Mouse (Mus musculus) cerebellum, adult (tissue): Measurements from ENCODE around the gene Dgki.

Experiments used
- ATAC-seq: cut with Nextera tagmentation; 2 replicates; pipeline ENCODE4 v1.9.2; 2017; ENCODE audit warnings: mild to moderate bottlenecking, moderate library complexity, mixed read lengths; ENCODE audit not compliant: insufficient number of reproducible peaks, low FRiP score, low TSS enrichment

Gene Dgki

GRCm38 (mm10) chr6:37299562-37300390 is at the start of gene Dgki:
Gene Dgki (minus strand): TSS chr6:37300184.
- peak; percentile 86 for ATAC-seq

DNA sequence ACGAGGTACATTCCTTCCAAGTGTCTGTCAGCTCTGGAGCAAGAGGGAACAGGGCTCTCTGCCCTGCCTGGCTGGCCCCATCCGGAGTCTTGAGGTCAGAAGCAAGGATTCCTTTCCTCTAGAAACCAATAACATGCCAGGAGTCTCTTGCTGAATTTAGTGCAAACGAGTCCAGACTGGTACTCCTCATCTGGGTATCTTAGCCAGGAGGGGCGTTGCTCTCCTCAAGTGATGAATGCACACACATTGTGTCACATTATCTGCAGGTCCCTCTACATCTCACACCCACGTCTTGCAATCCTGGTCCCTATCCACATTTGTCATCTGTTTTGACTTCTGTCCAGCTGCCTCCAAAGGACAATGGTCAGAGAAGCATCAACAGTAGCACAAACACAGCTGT is 47.6 kb upstream of the Dgki start:
- no peak for ATAC-seq

GRCm38 (mm10) chr6:37338055-37338454 is 38.1 kb upstream of the Dgki start:
- no peak for ATAC-seq

DNA sequence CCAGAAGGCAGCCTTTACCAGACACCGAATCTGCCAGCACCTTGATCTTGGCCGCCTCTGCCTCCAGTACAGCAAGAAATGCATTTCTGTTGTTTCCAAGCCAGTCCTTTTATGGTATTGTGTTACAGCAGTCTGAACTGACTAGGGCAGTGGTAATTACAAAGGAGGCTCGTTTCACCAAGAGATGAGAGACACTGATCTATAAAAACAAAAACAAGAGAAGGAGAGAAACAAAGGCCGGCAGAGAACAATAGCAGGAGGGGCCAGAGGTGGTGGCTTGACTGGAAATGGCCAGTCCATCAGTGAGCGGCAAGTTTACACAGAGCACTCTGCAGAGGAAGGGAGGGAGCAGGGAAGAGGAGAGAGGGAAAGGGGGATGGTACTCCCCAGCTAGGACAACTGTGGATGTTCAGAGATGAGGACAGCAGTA is 36.9 kb upstream of the Dgki start:
- ATAC-seq, result no peak

DNA sequence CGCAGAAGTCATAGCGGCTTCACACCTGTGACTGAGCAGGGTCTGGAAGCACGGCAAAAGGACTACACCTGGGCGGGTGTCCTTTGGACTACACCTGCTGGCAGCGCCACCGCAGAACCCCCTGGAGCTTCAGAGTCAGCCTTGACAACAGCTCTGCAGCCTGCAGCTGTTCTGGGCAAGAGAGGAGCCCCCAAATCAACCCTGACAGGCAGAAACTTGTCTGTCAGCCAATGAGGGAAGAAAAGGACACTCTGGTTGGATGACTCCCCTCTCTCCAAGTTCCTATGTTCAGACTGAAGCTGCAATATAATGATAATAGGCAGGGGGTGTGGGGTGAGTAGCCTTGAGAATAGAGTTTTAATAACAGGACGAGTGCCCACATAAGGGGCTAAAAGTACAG is 36.4 kb upstream of the Dgki start:
- ATAC-seq, result no peak

GRCm38 (mm10) chr6:37332846-37333245 is 32.9 kb upstream of the Dgki start:
- ATAC-seq, result no peak

- no peak for ATAC-seq
These were observed 30.2 kb upstream of the Dgki start for GRCm38 (mm10) chr6:37329901-37330864.

DNA sequence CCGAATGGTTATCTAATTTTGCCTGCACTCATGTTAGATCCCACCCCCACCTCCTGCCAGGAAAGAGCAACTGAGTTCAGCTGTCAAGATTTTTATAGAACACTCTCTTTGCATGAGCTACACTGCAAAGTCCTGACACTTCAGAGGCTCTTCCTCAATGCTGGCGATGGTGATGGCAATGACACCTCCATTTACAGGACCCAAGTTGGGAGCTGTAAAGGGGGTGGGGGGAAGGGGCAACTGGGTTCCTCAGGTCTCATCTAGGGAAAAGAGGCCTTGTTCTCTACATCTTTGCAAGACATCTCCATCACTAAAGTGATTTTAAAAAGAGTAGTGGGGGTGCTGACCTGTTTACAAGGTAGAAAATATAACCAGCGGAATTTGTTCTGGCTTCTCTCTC is 29.4 kb upstream of the Dgki start:
- no peak for ATAC-seq

DNA sequence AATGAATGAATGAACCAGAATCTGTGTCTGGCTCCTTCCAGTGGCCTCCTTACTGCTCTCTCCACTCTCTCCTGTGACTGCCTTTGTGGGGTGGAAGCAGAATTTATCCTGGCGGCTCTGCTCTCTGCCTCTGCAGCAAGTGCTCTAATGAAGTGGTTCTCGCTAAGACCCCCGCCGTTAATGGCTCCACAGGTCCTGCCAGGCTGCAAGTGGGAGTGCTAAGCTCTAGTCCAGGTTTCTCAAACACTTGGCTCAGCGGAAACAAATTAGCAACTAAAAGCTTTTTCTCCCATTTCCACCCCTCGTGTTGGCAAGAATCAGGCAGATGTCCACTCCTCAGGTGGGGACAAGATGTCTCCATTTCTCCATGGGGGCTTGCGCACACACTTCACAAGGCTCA is 28.7 kb upstream of the Dgki start:
- ATAC-seq, result no peak

GRCm38 (mm10) chr6:37327519-37327918 is 27.5 kb upstream of the Dgki start:
- no peak for ATAC-seq

DNA sequence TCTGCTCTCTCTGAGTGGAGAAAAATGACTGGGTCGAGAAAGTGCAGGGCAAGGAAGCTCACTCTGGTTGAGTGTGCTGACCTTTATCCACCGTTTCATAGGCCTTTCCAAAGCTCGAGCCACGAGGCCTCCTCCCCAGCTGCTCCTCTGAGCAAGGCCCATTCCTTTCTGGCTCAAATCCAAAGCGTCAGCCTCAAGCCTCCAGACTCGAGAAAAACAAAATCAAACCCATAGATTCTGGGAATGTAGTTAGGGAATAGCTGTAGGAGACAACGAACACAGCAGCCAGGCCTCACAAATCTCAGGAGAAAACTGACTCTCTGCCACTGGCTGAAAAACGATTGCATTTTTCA is 26.6 kb upstream of the Dgki start:
- ATAC-seq, result no peak

- ATAC-seq, result peak; percentile 46; the same call in 1 of the 2 replicates
These were observed 26.1 kb upstream of the Dgki start for GRCm38 (mm10) chr6:37325906-37326602.

DNA sequence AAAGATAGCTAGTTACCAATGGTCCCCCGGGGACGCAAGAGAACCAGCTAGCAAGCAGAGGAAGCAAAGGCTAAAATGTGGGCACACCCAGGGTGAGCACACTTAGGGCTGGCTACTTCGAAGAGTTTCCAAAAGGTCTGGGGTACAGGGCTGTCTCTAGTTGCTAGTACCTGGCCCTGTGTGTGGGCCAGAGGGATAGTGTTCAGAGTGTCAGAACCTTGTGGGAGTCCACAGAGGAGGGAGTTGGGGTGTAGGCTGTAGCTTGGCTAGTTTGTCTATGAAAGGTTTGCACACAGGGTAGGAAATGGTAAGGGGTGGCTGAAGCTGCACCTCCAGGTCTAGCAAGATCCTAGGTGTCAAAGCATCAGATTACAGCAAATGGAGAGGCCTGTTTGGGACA is 25.1 kb upstream of the Dgki start:
- ATAC-seq, result no peak

GRCm38 (mm10) chr6:37322641-37323040 is 22.7 kb upstream of the Dgki start:
- ATAC-seq, result no peak

DNA sequence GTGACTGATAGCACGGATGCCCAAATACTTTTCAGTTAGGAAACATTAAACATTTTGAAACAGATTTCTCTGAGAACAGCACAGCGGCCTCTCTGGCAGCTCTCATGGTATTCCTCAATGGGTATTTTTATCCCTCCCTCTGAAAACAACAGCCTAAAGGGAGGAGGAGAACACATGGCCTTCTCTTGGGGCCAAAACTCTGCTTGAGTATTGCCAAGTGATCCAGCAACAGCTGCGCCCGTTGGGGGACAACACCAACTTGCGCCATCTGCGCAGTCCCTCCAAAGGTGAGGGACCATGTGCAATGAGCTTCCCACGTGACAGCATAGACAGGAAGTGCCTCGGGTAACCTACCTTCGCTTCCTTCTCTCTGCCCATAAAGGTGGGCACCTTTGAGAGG is 22.1 kb upstream of the Dgki start:
- no peak for ATAC-seq

GRCm38 (mm10) chr6:37317904-37318303 is 17.9 kb upstream of the Dgki start:
- no peak for ATAC-seq

GRCm38 (mm10) chr6:37315440-37315839 is 15.5 kb upstream of the Dgki start:
- ATAC-seq, result no peak

DNA sequence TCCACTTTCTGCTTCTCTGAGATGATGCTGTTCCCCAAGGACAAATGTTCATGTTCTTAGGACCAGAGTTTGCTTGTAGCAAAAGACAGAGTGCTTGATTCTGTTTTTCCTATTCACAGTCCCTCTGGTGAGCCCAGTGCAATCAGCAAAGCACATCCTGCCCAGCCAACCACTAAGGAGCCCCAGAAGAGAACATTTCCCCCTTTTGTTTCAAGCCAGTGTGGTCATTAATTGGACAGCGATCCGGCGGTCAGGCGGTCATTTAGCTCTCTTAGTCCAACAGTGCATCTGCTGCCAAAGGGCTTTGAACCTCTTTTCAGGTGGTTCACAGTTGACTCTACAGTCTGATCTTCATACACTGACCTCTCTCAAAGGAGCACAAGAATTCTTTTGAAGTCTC is 10.6 kb upstream of the Dgki start:
- no peak for ATAC-seq

- ATAC-seq, result no peak
These were observed 6.6 kb upstream of the Dgki start for GRCm38 (mm10) chr6:37306616-37307015.

- ATAC-seq, result no peak
These were observed 508 bp upstream of the Dgki start for GRCm38 (mm10) chr6:37300492-37300891.

DNA sequence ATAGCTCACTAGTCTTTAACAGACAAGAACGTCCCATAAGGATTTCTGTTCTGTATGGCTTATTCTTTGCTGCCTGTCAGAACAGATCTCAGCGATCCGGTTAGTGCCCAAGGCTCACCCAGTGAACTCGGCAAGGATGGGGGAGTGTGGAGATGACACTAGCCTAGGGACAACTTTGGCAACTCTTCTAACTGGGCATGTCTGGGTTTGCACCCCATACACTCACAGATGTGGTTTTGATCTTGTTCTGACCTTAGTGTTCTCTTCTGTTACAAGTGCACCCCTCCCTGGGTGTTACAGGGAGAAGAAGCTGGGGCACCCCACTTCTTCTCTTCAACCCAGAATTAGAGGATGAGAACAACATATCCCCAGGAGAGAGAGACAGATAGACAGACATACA is 1.0 kb downstream of the Dgki start:
- no peak for ATAC-seq
